Mouse (Mus musculus) gastrocnemius, postnatal 10 days (tissue): ENCODE results near the gene Ptpdc1. TPM values are rescaled to one million over a fixed set of nuclear protein-coding genes. Genes with fewer than 3 reads are reported as not detected.

ENCODE experiments used
- DNase-seq: peaks from one replicate; pipeline ENCODE4 v3.0.0; 2021; ENCODE audit warnings: mixed read lengths
- microRNA-seq, 2 experiments: library from miRNA; unstranded; fragments of <30 nt; microRNA quantifications; one replicate each; pipeline ENCODE4 v1.2.0; 2021
- total RNA-seq, 2 experiments: library from RNA; stranded (reverse); gene quantifications; 2 replicates each; pipeline ENCODE4 v1.2.3; 2021

Ptpdc1 gene
- total RNA-seq, 2 experiments from 2014 or later: 8.1 to 10.4 TPM

DNA sequence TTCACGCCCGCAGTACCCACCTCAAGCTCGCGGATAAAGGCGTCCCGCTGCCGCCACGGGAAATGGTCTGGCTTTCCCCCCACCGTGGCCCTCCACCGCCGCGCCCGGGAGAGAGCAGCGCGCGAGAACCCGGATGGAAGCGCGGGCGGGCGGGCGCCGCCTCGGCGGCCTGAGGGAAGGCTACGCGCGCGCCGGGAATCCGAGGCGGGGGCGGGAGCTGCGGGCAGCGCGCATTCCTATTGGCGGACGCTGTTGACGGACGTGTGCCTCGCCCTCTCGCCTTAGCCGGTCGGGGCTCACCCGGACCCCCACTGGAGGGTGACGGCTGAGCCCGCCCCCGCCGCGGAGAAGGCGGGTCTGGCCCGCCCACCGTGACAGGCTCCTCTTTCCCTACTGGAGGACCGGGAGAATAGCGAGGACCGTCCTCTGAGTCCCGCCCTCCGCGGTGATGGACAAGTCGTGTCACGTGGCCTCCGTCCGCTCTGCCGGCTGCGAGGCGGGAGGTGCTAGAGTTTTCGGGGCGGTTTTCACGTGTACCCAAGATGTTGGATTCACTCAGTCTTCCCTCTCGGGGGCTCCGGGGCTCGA, 79.0 kb downstream of the Ptpdc1 start:
- DNase-seq: peak; percentile 98

DNA sequence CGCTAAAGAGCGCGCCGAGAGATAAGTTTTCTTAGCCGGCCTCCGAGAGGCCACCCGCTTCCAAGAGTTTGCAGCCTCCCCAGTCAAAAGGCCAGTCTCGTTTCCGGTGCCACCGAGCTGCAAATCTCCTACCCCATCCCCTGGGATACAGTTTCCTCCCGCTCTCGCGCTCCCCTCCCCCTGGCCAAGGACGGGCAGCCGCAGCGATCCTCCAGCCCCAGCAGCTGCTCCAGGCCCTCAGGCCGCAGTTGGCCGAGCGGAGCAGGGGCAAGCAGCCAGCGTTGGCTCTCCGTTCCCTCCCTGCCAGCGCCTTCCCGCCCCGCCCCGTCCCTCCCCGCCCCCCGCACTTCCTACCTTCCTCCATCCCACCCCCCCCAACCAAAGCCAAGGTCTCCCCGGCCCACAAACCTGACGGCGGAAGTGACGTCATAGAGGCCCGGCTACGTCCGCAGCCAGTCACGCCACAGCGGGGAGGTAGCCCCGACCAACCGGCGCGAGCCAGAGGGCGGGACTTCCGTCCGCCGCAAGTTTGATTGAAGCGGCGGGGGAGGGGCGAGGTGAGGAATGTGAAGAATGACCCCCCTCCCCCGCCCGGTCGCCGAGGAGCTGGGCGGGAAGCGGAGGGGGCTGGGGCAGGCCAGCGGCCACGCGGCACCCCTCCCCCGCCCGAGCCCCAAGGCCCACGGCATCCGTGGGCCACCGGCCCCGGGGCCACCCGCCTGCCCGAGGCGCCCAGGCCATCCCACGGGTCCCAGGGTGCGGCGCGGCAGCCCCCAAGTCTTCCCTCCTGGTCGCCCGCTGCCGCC, 79.8 kb downstream of the Ptpdc1 start:
- peak; percentile 99 for DNase-seq

GRCm38 (mm10) chr13:48544867-48545266, 80.6 kb downstream of the Ptpdc1 start:
- no peak for DNase-seq

DNA sequence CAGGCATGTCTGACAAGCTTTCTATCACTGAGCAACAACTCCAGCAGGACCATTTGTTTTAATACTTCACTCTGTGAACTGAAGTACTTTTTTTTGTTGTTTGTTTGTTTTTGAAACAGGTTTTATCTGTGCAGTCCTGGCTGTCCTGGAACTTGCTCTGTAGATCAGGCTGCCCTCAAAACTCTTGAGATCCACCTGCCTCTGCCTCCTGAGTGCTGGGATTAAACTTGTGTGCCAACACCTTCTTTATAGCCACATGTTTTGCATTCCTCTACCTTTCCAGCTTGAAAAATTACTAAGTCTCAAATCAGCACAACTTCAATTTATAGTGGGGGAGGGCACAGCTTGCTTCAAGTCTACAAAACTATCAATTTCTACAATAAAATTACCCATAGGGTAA, 81.1 kb downstream of the Ptpdc1 start:
- DNase-seq: no peak

- no peak for DNase-seq
These were observed 85.0 kb downstream of the Ptpdc1 start for GRCm38 (mm10) chr13:48540488-48540887.

DNA sequence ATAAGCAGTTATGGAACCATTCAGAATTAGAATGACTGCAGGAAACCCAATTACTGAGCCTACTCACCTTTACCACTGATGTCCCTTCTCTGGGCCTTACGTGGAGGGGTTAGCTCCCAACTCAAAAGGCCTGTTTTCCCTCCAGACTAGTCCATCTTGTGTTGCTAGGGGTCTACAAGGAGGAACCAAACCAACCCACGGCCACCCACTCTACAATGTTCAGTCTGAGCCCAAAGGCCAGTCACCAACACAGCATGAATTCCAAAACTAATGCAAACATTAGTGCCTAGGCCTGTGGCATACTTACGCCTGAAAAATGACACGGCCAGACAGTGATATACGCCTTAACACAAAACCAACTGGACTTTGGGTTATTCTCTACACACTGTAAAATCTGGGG, 92.0 kb downstream of the Ptpdc1 start:
- no peak for DNase-seq

DNA sequence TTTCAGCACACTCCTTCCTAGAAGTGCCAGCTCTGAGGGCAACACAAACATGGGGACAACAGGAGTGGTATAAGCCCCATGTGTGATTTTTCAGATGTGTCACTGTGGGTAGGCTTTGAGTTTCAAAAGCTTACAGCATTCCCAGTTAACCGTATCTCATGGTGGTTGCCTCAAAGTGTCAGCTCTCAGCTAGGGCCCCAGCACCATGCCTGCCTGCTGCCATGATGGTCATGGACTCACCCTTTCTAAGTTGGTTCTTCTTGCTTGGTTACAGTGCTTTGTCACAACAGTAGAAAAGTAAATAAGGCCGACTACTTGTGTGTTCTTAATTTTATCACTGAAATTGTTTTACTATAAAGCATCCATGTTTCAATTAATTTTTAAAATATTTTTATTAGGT, 94.0 kb downstream of the Ptpdc1 start:
- DNase-seq: no peak

GRCm38 (mm10) chr13:48530685-48531084, 94.8 kb downstream of the Ptpdc1 start:
- DNase-seq: peak; percentile 64

DNA sequence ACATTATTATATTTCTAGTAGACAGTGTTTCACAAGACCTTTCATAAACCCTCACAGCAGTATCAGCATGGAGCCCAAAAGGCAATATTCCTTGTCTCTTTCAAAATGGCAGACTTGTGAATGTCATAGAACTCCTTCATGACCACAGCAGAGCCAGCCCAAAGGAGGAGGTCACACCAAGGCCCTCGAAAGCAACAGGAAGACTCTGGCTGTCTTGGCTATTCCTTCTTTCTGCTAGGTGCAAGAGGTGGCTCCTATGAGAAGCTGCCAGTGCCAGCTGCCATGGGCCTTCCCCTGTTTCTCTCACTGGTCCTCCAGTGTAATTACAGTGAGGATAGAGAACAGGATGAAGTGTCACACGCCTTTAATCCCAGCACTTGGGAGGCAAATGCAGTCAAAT, 96.4 kb downstream of the Ptpdc1 start:
- DNase-seq: no peak

- DNase-seq: peak; percentile 23
These were observed 97.2 kb downstream of the Ptpdc1 start for GRCm38 (mm10) chr13:48528123-48528871.

Small RNA genes lying within 50 kb of the gene (microRNA-seq; reads per million reads assigned to microRNA genes)
- gene Gm24111 (0 reads per million in 2 experiments), gene Mirlet7a-1 (222 to 256 reads per million in 2 experiments), gene Mirlet7d (20,465 to 26,455 reads per million in 2 experiments), gene Mirlet7f-1 (0 reads per million in 2 experiments)

Other genes starting within 250 kb of the Ptpdc1 start
- 1 to 10 TPM; 2.8 to 3.1 TPM for gene Zfp169, start 112.2 kb downstream of the Ptpdc1 start, total RNA-seq
- not detected for gene A830005F24Rik, start 112.1 kb downstream of the Ptpdc1 start, total RNA-seq
- not detected for gene Barx1, start 37.3 kb upstream of the Ptpdc1 start, total RNA-seq
- 10 to 100 TPM; 26.8 to 30.3 TPM for gene Phf2, start 245.5 kb upstream of the Ptpdc1 start, total RNA-seq